Mouse (Mus musculus) midbrain, postnatal 0 days (tissue): ENCODE data around the gene Ina. TPM values are rescaled to one million over a fixed set of nuclear protein-coding genes. Genes with fewer than 3 reads are reported as not detected.
A peak's percentile ranks its signal among the peaks of the same experiment; 100 is the strongest.

Experiments used
- ATAC-seq: fragments of 200-750 bp; cut with Nextera tagmentation; 2 replicates; pipeline ENCODE4 v1.8.0; 2017; ENCODE audit warnings: moderate number of reproducible peaks, mild to moderate bottlenecking, moderate TSS enrichment, moderate library complexity; ENCODE audit not compliant: low FRiP score
- DNase-seq: peaks from one replicate; pipeline ENCODE4 v3.0.0-alpha.2; 2015; ENCODE audit warnings: low spot score
- H3K27ac ChIP-seq: fragments of 300-500 bp; sonication (generic); 2 replicates; pipeline ENCODE4 v1.5.1; 2014; ENCODE audit warnings: low read depth, mild to moderate bottlenecking, low read length, mixed read lengths
- H3K27me3 ChIP-seq: fragments of 300-500 bp; sonication (generic); 2 replicates; pipeline ENCODE4 v1.6.1; 2014; ENCODE audit warnings: low read length, control low read depth, mixed read lengths; ENCODE audit not compliant: insufficient read depth
- H3K36me3 ChIP-seq: fragments of 300-500 bp; sonication (generic); 2 replicates; pipeline ENCODE4 v1.6.1; 2014; ENCODE audit warnings: low read length, control low read depth, mixed read lengths; ENCODE audit not compliant: insufficient read depth
- H3K4me1 ChIP-seq: fragments of 300-500 bp; sonication (generic); 2 replicates; pipeline ENCODE4 v1.6.1; 2014; ENCODE audit warnings: mild to moderate bottlenecking, control low read depth, antibody characterized with exemption, low read length, mixed read lengths; ENCODE audit not compliant: insufficient read depth
- H3K4me2 ChIP-seq: fragments of 300-500 bp; sonication (generic); 2 replicates; pipeline ENCODE4 v1.6.1; 2014; ENCODE audit warnings: low read depth, mild to moderate bottlenecking, low read length, mixed read lengths; ENCODE audit not compliant: poor library complexity, severe bottlenecking
- H3K4me3 ChIP-seq: fragments of 300-500 bp; sonication (generic); 2 replicates; pipeline ENCODE4 v1.5.1; 2014; ENCODE audit warnings: low read depth, mild to moderate bottlenecking, low read length, moderate library complexity
- H3K9ac ChIP-seq: fragments of 300-500 bp; sonication (generic); replicated peaks from 2 replicates; pipeline ENCODE4 v1.6.1; 2014; ENCODE audit warnings: mild to moderate bottlenecking, low read length, moderate library complexity, mixed read lengths; ENCODE audit not compliant: poor library complexity, severe bottlenecking
- H3K9me3 ChIP-seq: fragments of 300-500 bp; sonication (generic); 2 replicates; pipeline ENCODE4 v1.6.1; 2016; ENCODE audit warnings: low read length, control low read depth
- CTCF ChIP-seq: IDR thresholded peaks from 2 replicates; pipeline ENCODE4 v1.5.1; 2016; ENCODE audit warnings: antibody characterized with exemption, mild to moderate bottlenecking
- WGBS: fragments of 180-500 bp; shearing (Covaris S2); extraction: QIAGEN DNeasy Blood & Tissue Kit; methylation state at CpG from one replicate; pipeline ENCODE4 v1.1.7; 2014; 5-methylcytosine and 5-hydroxymethylcytosine counted together
- polyA plus RNA-seq: library from polyadenylated mRNA; unstranded; fragments of >200 nt; fragmentation: Nextera tagmentation; extraction: Ambion mirVana; gene quantifications from 2 replicates; pipeline ENCODE4 v1.2.1, GENCODE M21; 2015
- total RNA-seq: library from RNA; depleted of rRNA; stranded (reverse); fragments of >200 nt; gene quantifications from 2 replicates; pipeline ENCODE4 v1.2.3, GENCODE M21; 2014; rRNA removed

Ina gene
- total and polyA plus RNA-seq, 2 experiments from 2014 or later = 229 to 310 TPM

DNA sequence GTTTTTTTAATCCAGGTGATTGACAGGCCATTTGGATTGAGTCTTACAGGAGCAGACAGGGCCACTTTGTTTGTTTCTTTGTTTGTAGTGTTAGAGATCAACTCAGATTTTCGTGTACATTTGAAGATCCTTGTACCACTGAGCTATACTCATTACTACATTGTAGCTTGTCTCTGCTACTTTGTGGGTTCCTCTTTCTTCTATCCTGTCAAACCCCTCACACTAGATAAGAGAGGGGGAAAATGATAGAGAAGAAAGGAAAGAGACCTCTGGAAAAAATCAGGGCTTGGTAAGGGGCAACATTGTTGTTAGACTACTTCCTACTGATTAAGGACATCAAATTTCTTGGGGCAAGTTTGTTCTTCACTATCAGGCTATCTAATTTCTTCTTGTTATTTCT lies 43.2 kb downstream of the Ina start:
- no peak overlapping the region for H3K4me2 ChIP-seq
- H3K36me3 ChIP-seq = no peaks in the 10 kb centered on the region
- no peaks in the 10 kb centered on the region for H3K4me1 ChIP-seq
- H3K27me3 ChIP-seq = no peaks in the 10 kb centered on the region; the same call in 1 of the 2 replicates
- no peak overlapping the region for H3K4me3 ChIP-seq
- no peak overlapping the region for H3K27ac ChIP-seq
- WGBS = 78% methylated on average over 1 of the region's 1 CpGs
- ATAC-seq = no peak
- TF ChIP-seq CTCF = no peak
- no peaks in the 10 kb centered on the region for H3K9me3 ChIP-seq
- no peak overlapping the region for H3K9ac ChIP-seq
- no peak for DNase-seq

DNA sequence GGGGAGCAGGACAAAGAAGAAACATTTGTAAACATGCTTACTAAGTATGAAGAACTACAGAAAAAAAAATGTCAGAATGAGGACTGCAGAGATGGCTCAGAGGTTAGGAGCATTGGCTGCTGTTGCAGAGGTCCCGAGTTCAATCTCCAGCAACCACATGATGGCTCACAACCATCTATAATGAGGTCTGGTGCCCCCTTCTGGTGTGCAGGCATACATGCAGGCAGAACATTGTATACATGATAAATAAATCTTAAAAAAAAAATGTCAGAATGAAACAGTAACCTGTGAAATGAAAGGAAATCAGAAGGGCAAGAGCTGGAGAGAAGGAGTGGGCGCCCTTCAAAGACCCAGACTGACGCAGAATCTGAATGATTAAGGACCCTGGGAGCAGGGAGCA lies 51.4 kb downstream of the Ina start:
- ATAC-seq (no peak), DNase-seq (no peak)
- Histone ChIP-seq H3K4me3 (no peak overlapping the region), H3K27ac (no peak overlapping the region), H3K9ac (no peak overlapping the region), H3K4me2 (no peak overlapping the region), H3K27me3 (no peaks in the 10 kb centered on the region), H3K4me1 (no peaks in the 10 kb centered on the region), H3K36me3 (no peaks in the 10 kb centered on the region), H3K9me3 (no peaks in the 10 kb centered on the region)
- WGBS = 88% methylated on average over 3 of the region's 3 CpGs
- peak; percentile 46 for TF ChIP-seq CTCF

DNA sequence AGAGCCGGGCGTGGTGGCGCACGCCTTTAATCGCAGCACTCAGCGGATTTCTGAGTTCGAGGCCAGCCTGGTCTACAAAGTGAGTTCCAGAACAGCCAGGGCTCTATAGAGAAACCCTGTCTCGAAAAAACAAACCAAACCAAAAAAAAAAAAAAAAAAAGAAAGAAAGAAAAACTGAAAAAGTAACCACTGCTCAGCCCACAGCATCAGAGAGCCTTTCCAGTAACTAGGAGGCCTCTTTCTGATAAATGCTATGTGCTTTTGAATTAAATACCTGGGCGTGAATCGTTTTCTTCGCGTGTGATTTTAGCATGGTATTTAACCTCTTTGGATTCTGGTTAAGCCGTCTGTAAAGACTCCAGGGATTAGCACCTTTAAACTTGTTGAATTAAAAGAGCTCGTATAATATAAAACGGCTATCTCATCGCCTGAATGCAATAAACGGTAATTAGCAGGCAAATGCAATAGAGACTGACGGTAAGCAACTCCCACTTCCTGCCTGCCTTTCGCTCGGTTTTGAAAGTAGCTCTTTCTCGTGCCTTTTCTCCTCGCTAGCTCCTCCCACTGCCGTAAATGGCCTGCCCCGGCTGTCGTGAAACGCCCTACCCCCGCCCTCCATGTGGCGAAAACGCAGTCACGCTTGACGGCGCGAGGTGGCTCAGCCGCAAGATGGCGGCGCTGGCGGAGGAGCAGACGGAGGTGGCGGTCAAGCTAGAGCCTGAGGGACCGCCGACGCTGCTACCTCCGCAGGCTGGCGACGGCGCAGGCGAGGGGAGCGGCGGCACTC lies 52.8 kb downstream of the Ina start, which contains the start of gene Taf5:
Gene Taf5, plus strand, starts transcription at position 651 of the 787 bp plus-strand sequence.
- H3K9ac ChIP-seq = peak within 1 kb of the TSS; percentile 87
- no peaks in the 10 kb centered on the region for H3K4me1 ChIP-seq
- no peaks in the 10 kb centered on the region for H3K36me3 ChIP-seq
- WGBS = 11% methylated on average over 49 of the region's 49 CpGs
- peak; percentile 73; the same call in 1 of the 2 replicates for ATAC-seq
- peak within 1 kb of the TSS; percentile 92 for H3K27ac ChIP-seq
- no peaks in the 10 kb centered on the region for H3K27me3 ChIP-seq
- peak; percentile 56 for TF ChIP-seq CTCF
- H3K9me3 ChIP-seq = no peaks in the 10 kb centered on the region
- H3K4me2 ChIP-seq = peak within 1 kb of the TSS; percentile 61
- H3K4me3 ChIP-seq = peak within 1 kb of the TSS; percentile 98
- peak; percentile 98 for DNase-seq

DNA sequence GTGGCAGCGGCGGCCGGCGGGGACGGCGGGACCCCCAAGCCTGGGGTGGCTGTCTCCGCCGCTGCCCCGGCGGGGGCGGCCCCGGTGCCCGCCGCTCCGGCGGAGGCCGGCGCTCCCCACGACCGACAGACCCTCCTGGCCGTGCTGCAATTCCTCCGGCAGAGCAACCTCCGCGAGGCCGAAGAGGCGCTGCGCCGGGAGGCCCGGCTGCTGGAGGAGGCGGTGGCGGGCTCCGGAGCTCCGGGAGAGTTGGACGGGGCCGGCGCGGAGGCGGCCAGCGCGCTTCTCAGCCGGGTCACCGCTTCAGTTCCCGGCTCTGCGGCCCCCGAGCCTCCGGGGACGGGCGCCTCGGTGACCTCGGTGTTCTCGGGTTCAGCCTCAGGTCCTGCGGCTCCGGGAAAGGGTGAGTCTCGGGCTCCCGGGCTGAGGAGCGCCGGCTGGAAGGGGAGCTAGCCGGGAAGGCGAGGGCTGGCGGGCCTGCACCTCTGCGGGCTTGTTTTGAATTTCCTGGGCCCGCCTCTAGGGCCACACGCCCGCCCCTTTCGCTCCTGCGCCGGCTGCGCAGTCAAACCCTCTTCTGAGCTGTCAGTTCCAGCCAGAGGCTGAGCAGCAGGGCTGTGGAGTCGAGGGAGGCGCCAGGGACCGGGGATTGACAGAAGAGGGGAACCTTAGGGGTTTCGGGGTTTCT lies 53.6 kb downstream of the Ina start:
- H3K4me3 ChIP-seq = peak overlapping the region; percentile 98
- H3K9ac ChIP-seq = peak overlapping the region; percentile 87
- H3K9me3 ChIP-seq = no peaks in the 10 kb centered on the region
- H3K4me2 ChIP-seq = peak overlapping the region; percentile 61
- WGBS = under 1% methylated on average over 53 of the region's 72 CpGs
- peak; percentile 94 for ATAC-seq
- TF ChIP-seq CTCF = peak; percentile 30
- H3K4me1 ChIP-seq = no peaks in the 10 kb centered on the region
- no peaks in the 10 kb centered on the region for H3K27me3 ChIP-seq
- peak; percentile 89 for DNase-seq
- no peaks in the 10 kb centered on the region for H3K36me3 ChIP-seq
- H3K27ac ChIP-seq = peak overlapping the region; percentile 92

Other genes starting within 250 kb of the Ina start
- 64.1 and 68.1 TPM in 2 replicates for gene Nt5c2, start 455 bp downstream of the Ina start, total RNA-seq
- gene Nt5c2, start 455 bp downstream of the Ina start, polyA plus RNA-seq = 81.8 and 83.0 TPM in 2 replicates
- 26.3 and 29.2 TPM in 2 replicates for gene Pcgf6, start 36.2 kb downstream of the Ina start, total RNA-seq
- gene Pcgf6, start 36.2 kb downstream of the Ina start, polyA plus RNA-seq = 21.8 and 23.6 TPM in 2 replicates
- gene Taf5, start 53.0 kb downstream of the Ina start, total RNA-seq = 8.6 and 10.8 TPM in 2 replicates
- 2.9 and 3.0 TPM in 2 replicates for gene Taf5, start 53.0 kb downstream of the Ina start, polyA plus RNA-seq
- 620 and 786 TPM in 2 replicates for gene Usmg5, start 75.9 kb downstream of the Ina start, total RNA-seq
- 1,971 and 2,037 TPM in 2 replicates for gene Usmg5, start 75.9 kb downstream of the Ina start, polyA plus RNA-seq
- 10.9 and 11.0 TPM in 2 replicates for gene Pdcd11, start 76.1 kb downstream of the Ina start, total RNA-seq
- gene Pdcd11, start 76.1 kb downstream of the Ina start, polyA plus RNA-seq = 3.4 and 3.8 TPM in 2 replicates
- gene Calhm2, start 123.6 kb downstream of the Ina start, total RNA-seq = 0.77 and 0.80 TPM in 2 replicates
- gene Calhm2, start 123.6 kb downstream of the Ina start, polyA plus RNA-seq = 0.80 and 1.0 TPM in 2 replicates
- gene Calhm1, start 129.6 kb downstream of the Ina start, total RNA-seq = not detected in 2 replicates
- not detected in 2 replicates for gene Calhm1, start 129.6 kb downstream of the Ina start, polyA plus RNA-seq
- 0.33 TPM in 1 of 2 replicates, not detected in the other for gene Calhm3, start 143.1 kb downstream of the Ina start, total RNA-seq
- 0.22 TPM in 1 of 2 replicates, not detected in the other for gene Calhm3, start 143.1 kb downstream of the Ina start, polyA plus RNA-seq
- 66.9 and 82.4 TPM in 2 replicates for gene Neurl1a, start 164.1 kb downstream of the Ina start, total RNA-seq
- gene Neurl1a, start 164.1 kb downstream of the Ina start, polyA plus RNA-seq = 16.2 and 16.8 TPM in 2 replicates